Comparison of ENCODE assay signal across 24 mouse cellular contexts in the genomic region with DNA sequence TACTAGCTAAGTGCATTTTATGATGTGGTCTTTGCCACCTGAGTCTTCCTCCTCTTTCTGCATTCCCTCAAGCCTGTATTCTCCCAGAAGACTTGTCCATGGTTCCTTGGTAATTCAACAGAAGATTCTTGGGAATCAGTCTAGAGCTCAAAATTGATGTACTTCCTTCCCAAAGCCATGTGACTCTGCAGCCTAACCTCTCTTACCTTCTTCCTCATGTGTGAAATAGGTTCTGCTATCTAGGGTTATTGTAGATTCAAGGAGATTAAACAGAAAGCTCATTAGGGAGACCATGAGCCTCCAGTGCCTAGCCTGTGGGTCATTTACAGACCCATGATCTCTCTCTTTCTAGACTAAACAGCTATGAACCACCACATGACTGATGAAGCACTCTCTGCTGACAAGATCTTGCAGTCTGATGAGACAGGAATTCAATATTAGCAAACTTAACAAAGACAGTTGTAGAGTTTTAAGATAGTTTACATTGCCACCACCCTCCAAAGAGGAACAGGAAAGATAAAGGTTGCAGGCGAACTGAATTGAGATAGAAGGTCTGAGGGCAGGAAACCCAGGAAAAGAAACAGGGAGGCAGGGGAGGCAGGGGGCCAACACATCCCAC. TPM values are rescaled to one million over a fixed set of nuclear protein-coding genes. Genes with fewer than 3 reads are reported as not detected.
DNase-seq lines count a peak whose midpoint lies in the region; ATAC-seq and TF ChIP-seq lines count a peak whose summit lies in the region.
"Had no signal": no experiment of that assay in that cellular context is flagged by ENCODE, and none has a peak within 500 bp of the region (broad histone marks: within the 10 kb centered on the region; RNA-seq: fewer than 3 reads in every experiment).

No protein-coding gene starts in this region.

- ATAC-seq in hindbrain, embryonic 12.5 days (ENCODE audit: low FRiP score) = no peak
- ATAC-seq: activated CD4-positive, CD25-positive, alpha-beta regulatory T cell, adult 4 months; forebrain, embryonic 13.5 days; forebrain, embryonic 15.5 days; forebrain, postnatal 0 days had no signal

- H3K36me3 ChIP-seq in kidney, adult 2 months (ENCODE audit: control insufficient read depth, insufficient read depth, low read length) = no peaks in the 10 kb centered on the region; the same call in 1 of the 2 replicates
- H3K36me3 ChIP-seq in ES-Bruce4 (ENCODE audit: control insufficient read depth, insufficient read depth, low read length, poor library complexity, severe bottlenecking) (no peaks in the 10 kb centered on the region), MEL (ENCODE audit: control insufficient read depth in 1 of 2, insufficient read depth in 2 of 2, low read length in 2 of 2) (peaks cover 0 to 37% of the 10 kb centered on the region in 2 experiments; a peak in 2 of 4 replicates)
- H3K36me3 ChIP-seq in hindbrain, embryonic 12.5 days = no peaks in the 10 kb centered on the region
- H3K36me3 ChIP-seq: embryonic facial prominence, embryonic 12.5 days; forebrain, embryonic 15.5 days had no signal

- no peak for TF ChIP-seq CTCF in kidney, adult 2 months (conservative IDR thresholded peaks at IDR 0.05; ENCODE audit: insufficient read depth, insufficient read length, low read depth, low read length)
- TF ChIP-seq CTCF in ES-Bruce4 (IDR thresholded peaks at IDR 0.05; ENCODE audit: low read depth, low read length) = no peak
- TF ChIP-seq CTCF in MEL (IDR thresholded peaks at IDR 0.05 in 2 of 3, conservative IDR thresholded peaks at IDR 0.05 in 1 of 3; ENCODE audit: control insufficient read depth in 1 of 3, insufficient read depth in 1 of 3, low read depth in 2 of 3, low read length in 3 of 3, poor library complexity in 1 of 3, severe bottlenecking in 1 of 3) = no peak

- TF ChIP-seq RAD21 in MEL (IDR thresholded peaks at IDR 0.05; ENCODE audit: low read depth, low read length) = no peak

- no peak overlapping the region for H3K4me2 ChIP-seq in hindbrain, embryonic 12.5 days (replicated peaks)
- H3K4me2 ChIP-seq: embryonic facial prominence, embryonic 12.5 days; forebrain, embryonic 13.5 days; forebrain, embryonic 15.5 days had no signal

- no peak for TF ChIP-seq EP300 in ES-Bruce4 (IDR thresholded peaks at IDR 0.05; ENCODE audit: insufficient read depth, low read depth, low read length)
- TF ChIP-seq EP300 in MEL (IDR thresholded peaks at IDR 0.05; ENCODE audit: low read depth in 1 of 2, low read length in 2 of 2) = peak; percentile 84 to 90

- H3K27me3 ChIP-seq in kidney, adult 2 months (replicated peaks; ENCODE audit: control insufficient read depth, insufficient read depth, low read length) = no peaks in the 10 kb centered on the region
- no peaks in the 10 kb centered on the region for H3K27me3 ChIP-seq in ES-Bruce4 (ENCODE audit: control insufficient read depth, insufficient read depth, low read length, poor library complexity, severe bottlenecking)
- H3K27me3 ChIP-seq in MEL (ENCODE audit: control insufficient read depth in 1 of 2, insufficient read depth in 2 of 2, low read length in 2 of 2) = no peaks in the 10 kb centered on the region
- H3K27me3 ChIP-seq in hindbrain, embryonic 12.5 days = no peaks in the 10 kb centered on the region
- H3K27me3 ChIP-seq: embryonic facial prominence, embryonic 12.5 days; forebrain, embryonic 13.5 days; forebrain, embryonic 15.5 days had no signal

- H3K9me3 ChIP-seq in ES-Bruce4 (replicated peaks; ENCODE audit: control insufficient read depth, insufficient read depth, low read length, poor library complexity, severe bottlenecking) (peaks cover 3% of the 10 kb centered on the region; the same call in 1 of the 2 replicates), MEL (replicated peaks; ENCODE audit: insufficient read depth, low read length) (no peaks in the 10 kb centered on the region)
- no peaks in the 10 kb centered on the region for H3K9me3 ChIP-seq in hindbrain, embryonic 12.5 days (replicated peaks)
- H3K9me3 ChIP-seq: embryonic facial prominence, embryonic 10.5 days; embryonic facial prominence, embryonic 12.5 days; forebrain, embryonic 13.5 days; forebrain, embryonic 15.5 days; G1E had no signal

- no peaks in the 10 kb centered on the region; the same call in 1 of the 2 replicates for H3K4me1 ChIP-seq in kidney, adult 2 months (ENCODE audit: control insufficient read depth, insufficient read depth, low read length)
- H3K4me1 ChIP-seq in ES-Bruce4 (ENCODE audit: control insufficient read depth, insufficient read depth, low read length) (peaks cover 2% of the 10 kb centered on the region), MEL (ENCODE audit: control insufficient read depth in 1 of 2, insufficient read depth in 2 of 2, low read length in 2 of 2) (peaks cover 25 to 31% of the 10 kb centered on the region in 2 experiments)
- no peaks in the 10 kb centered on the region for H3K4me1 ChIP-seq in hindbrain, embryonic 12.5 days
- H3K4me1 ChIP-seq: embryonic facial prominence, embryonic 12.5 days; forebrain, embryonic 13.5 days; forebrain, embryonic 15.5 days had no signal

- no peak for DNase-seq in kidney, adult 2 months
- DNase-seq in kidney, adult 9 months = no peak
- DNase-seq in MEL (ENCODE audit: low read depth, low spot score) = peak; percentile 71
- DNase-seq in lung, adult 18-20 months = no peak
- DNase-seq: adrenal gland, adult 8-10 months; adrenal gland, postnatal 14 days; adrenal gland, postnatal 36 days; cerebellum, adult 11-12 months; cerebellum, adult 2 months; cerebellum, adult 9-10 months; cerebellum, postnatal 10 days; cerebellum, postnatal 25 days; forebrain, postnatal 0 days had no signal

- 77% methylated on average over 1 of the region's 1 CpGs for WGBS in kidney, adult 2 months
- WGBS in hindbrain, embryonic 12.5 days = 68% methylated on average over 1 of the region's 1 CpGs

- H3K4me3 ChIP-seq in kidney, adult 2 months (ENCODE audit: insufficient read depth, low read depth, low read length) = no peak overlapping the region
- H3K4me3 ChIP-seq in ES-Bruce4 (ENCODE audit: low read depth, low read length) (no peak overlapping the region), MEL (ENCODE audit: control insufficient read depth in 1 of 2, insufficient read depth in 1 of 2, low read depth in 2 of 2, low read length in 2 of 2) (no peak overlapping the region)
- H3K4me3 ChIP-seq in hindbrain, embryonic 12.5 days = no peak overlapping the region
- H3K4me3 ChIP-seq: embryonic facial prominence, embryonic 10.5 days; embryonic facial prominence, embryonic 12.5 days; forebrain, embryonic 13.5 days; forebrain, embryonic 15.5 days had no signal

- no peak for TF ChIP-seq POLR2A in kidney, adult 2 months (IDR thresholded peaks at IDR 0.05; ENCODE audit: low read depth, low read length)
- TF ChIP-seq POLR2A in ES-Bruce4 (IDR thresholded peaks at IDR 0.05; ENCODE audit: insufficient read depth, low read length) = no peak
- 0 out of 4 replicates have a peak, but pooled peaks of 1 of the 2 experiments have one; percentile 38 for TF ChIP-seq POLR2A in MEL (IDR thresholded peaks at IDR 0.05; ENCODE audit: control insufficient read depth in 1 of 2, insufficient read depth in 1 of 2, low read depth in 1 of 2, low read length in 2 of 2, poor library complexity in 1 of 2)

- H3K79me2 ChIP-seq in MEL (ENCODE audit: control insufficient read depth, insufficient read depth, low read length, poor library complexity) = no peaks in the 10 kb centered on the region

- H3K27ac ChIP-seq in kidney, adult 2 months (ENCODE audit: insufficient read depth, low read depth, low read length) = peak overlapping the region; percentile 76
- peak overlapping the region; percentile 51; the same call in 1 of the 2 replicates for H3K27ac ChIP-seq in ES-Bruce4 (ENCODE audit: insufficient read depth, low read length)
- peak overlapping the region; percentile 79 for H3K27ac ChIP-seq in MEL (ENCODE audit: control insufficient read depth, low read depth, low read length)
- H3K27ac ChIP-seq in hindbrain, embryonic 12.5 days = no peak overlapping the region
- H3K27ac ChIP-seq: embryonic facial prominence, embryonic 10.5 days; embryonic facial prominence, embryonic 12.5 days; forebrain, embryonic 13.5 days; forebrain, embryonic 15.5 days had no signal

- H3K9ac ChIP-seq in ES-Bruce4 (ENCODE audit: low read depth, poor library complexity, severe bottlenecking) = no peak overlapping the region
- peak overlapping the region; percentile 4; the same call in 1 of the 2 replicates for H3K9ac ChIP-seq in MEL (ENCODE audit: control insufficient read depth, low read depth, low read length, poor library complexity, severe bottlenecking)
- H3K9ac ChIP-seq in hindbrain, embryonic 12.5 days = no peak overlapping the region
- H3K9ac ChIP-seq: embryonic facial prominence, embryonic 12.5 days; forebrain, embryonic 13.5 days; forebrain, embryonic 15.5 days; forebrain, postnatal 0 days had no signal

TF ChIP-seq in MEL, 35 proteins besides CTCF, POLR2A, EP300 and RAD21 (continues in another document):
- peak; percentile 13; the same call in 1 of the 2 replicates for TF ChIP-seq ELF1 (IDR thresholded peaks at IDR 0.05; ENCODE audit: low read depth, low read length)
- peak; percentile 67 for TF ChIP-seq TBP (IDR thresholded peaks at IDR 0.05; ENCODE audit: low read depth, low read length)
- peak; percentile 87 for TF ChIP-seq MAX (IDR thresholded peaks at IDR 0.05; ENCODE audit: low read length)
- TF ChIP-seq SIN3A (IDR thresholded peaks at IDR 0.05; ENCODE audit: low read length) = peak; percentile 67
- TF ChIP-seq GATA1 (IDR thresholded peaks at IDR 0.05; ENCODE audit: low read depth, low read length) = peak; percentile 76
- TF ChIP-seq ZNF384 (IDR thresholded peaks at IDR 0.05; ENCODE audit: low read depth, low read length) = no peak
- TF ChIP-seq MXI1 (IDR thresholded peaks at IDR 0.05; ENCODE audit: low read depth, low read length) = peak; percentile 79
- TF ChIP-seq USF2 (IDR thresholded peaks at IDR 0.05; ENCODE audit: borderline replicate concordance in 1 of 2, insufficient read depth in 1 of 2, low read depth in 1 of 2, low read length in 2 of 2) = 0 out of 4 replicates have a peak, but pooled peaks of 1 of the 2 experiments have one; percentile 44

RNA-seq across cellular contexts. Expression of a gene that starts 23.5 kb away (rescaled TPM):
- polyA plus RNA-seq in kidney, adult 2 months (2012; rRNA removed) = 415 and 434 TPM in 2 replicates
- polyA plus RNA-seq in ES-Bruce4 (2011; ENCODE audit: insufficient read depth, insufficient read length, low read depth, missing spikeins) (95.1 and 100 TPM in 2 replicates), MEL (2012; ENCODE audit: insufficient read depth in 1 of 2, insufficient read length in 2 of 2, low read depth in 1 of 2, low replicate concordance in 2 of 2, missing spikeins in 1 of 2) (100 to 1,000 TPM in 1 of 2 experiments, not detected in 1; 226 TPM)
- total RNA-seq in MEL (2012; rRNA removed) = 113 and 119 TPM in 2 replicates
- polyA plus RNA-seq in hindbrain, embryonic 12.5 days (2016; fragmentation: Nextera tagmentation; extraction: Ambion mirVana) = 109 and 117 TPM in 2 replicates

RNA-seq across cellular contexts. Expression of a gene that starts 27.0 kb away (rescaled TPM):
- not detected in 2 replicates for polyA plus RNA-seq in kidney, adult 2 months (2012; rRNA removed)
- not detected in 2 replicates for polyA plus RNA-seq in ES-Bruce4 (2011; ENCODE audit: insufficient read depth, insufficient read length, low read depth, missing spikeins)
- total RNA-seq in MEL (2012; rRNA removed) = not detected in 2 replicates
- polyA plus RNA-seq in MEL (2012; ENCODE audit: insufficient read depth in 1 of 2, insufficient read length in 2 of 2, low read depth in 1 of 2, low replicate concordance in 2 of 2, missing spikeins in 1 of 2) = not detected
- polyA plus RNA-seq in hindbrain, embryonic 12.5 days (2016; fragmentation: Nextera tagmentation; extraction: Ambion mirVana) = 0.23 and 0.25 TPM in 2 replicates
- total RNA-seq: adrenal gland, adult 18-20 months; adrenal gland, adult 8-10 months; adrenal gland, postnatal 14 days; adrenal gland, postnatal 36 days; forebrain, postnatal 0 days had no signal
- polyA plus RNA-seq: activated CD4-positive, CD25-positive, alpha-beta regulatory T cell, adult 4 months; C2C12; cerebellum, adult 2 months; embryonic facial prominence, embryonic 10.5 days; embryonic facial prominence, embryonic 12.5 days; forebrain, embryonic 11.5 days; forebrain, embryonic 13.5 days; forebrain, postnatal 0 days; G1E had no signal
